Mouse (Mus musculus): ENCODE measurements around the gene En1.

GRCm38 (mm10) chr1:120600516-120601252 lies 1.5 kb upstream of the En1 start:
- TF ChIP-seq CTCF (IDR thresholded peaks at IDR 0.05), result no peak
- no peak for TF ChIP-seq EP300 (IDR thresholded peaks at IDR 0.05)

Measured in lung, postnatal 0 days (tissue).